Mouse (Mus musculus): Measurements from ENCODE around the gene Tusc2.

Gene Tusc2

DNA sequence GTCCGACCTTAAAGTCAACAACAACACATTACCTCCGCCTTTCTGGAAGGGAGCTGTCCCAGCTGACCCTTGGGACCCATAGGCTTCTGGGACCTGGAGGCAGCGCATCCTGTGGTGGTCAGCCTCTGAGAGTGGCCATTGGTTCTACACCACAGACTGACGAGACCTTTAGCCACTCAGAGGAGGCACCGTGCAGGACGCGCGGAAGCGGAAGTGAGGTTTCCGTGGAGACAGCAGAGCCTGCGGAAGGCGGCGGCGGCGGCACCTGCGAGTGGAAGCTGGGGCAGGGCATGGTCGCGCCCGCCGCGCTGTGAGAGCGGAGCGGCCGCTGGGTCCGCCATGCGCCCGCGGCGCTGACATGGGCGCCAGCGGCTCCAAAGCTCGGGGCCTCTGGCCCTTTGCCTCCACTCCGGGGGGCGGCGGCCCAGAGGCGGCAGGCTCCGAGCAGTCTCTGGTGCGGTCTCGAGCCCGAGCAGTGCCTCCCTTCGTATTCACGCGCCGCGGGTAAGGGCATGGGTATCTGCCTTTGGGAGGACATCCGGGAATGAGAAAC is at the start of gene Tusc2:
Gene Tusc2 (plus strand): TSS at position 227 of the 553 bp plus-strand sequence.
- peak; percentile 96 for DNase-seq (ENCODE audit: low spot score)

DNA sequence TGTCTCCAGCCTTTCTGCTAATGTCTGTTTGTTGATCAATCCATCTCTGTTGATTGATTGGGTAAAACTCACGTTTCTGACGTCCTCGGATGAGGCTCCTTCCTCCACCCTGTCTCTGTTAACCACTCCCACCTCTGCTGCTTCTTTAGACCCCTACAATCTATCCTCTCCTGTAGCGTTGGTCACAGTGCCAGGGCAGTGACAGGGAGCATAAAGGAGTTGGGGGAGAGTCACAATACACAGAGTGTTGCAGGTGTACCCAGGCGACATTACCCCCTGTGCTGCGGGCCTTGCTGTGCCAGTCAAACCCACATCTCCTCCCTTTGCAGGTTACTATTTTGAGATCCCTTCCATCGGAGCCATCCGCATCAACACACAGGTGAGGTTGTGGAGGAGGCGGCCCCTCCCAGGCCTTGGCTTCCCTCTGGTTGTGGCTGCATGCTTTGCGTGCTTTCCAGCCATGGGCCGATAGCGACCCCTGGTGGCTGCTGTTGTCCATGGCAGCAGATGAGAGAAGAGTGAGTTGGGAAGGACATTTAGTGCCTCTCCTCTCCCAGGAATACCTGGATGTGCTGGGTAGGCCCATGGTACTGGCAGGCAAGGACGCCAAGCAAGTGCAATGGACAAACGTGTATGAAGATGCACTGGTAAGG is 48.6 kb upstream of the Tusc2 start:
- DNase-seq (ENCODE audit: low spot score) = peak; percentile 90

DNA sequence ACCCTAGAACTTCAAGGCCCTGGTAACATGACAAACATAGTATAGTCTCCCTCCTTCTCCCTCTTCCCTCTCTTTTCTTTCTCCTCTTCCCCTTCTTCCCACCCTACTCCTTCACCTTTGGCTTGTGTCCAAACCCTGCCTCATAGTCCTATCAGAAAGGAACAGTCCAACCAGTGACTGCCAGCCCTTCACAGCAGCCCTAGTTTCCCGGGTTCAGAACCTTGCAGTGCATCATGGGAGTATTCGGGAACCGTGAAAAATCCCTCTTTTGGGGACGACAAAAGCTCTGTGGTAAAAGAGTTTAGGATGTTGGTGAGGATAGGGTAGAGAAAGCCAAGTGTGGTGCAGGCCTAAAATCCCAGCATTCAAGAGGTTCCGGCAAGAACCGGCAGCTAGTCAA is 42.7 kb upstream of the Tusc2 start:
- no peak for DNase-seq (ENCODE audit: low spot score)

DNA sequence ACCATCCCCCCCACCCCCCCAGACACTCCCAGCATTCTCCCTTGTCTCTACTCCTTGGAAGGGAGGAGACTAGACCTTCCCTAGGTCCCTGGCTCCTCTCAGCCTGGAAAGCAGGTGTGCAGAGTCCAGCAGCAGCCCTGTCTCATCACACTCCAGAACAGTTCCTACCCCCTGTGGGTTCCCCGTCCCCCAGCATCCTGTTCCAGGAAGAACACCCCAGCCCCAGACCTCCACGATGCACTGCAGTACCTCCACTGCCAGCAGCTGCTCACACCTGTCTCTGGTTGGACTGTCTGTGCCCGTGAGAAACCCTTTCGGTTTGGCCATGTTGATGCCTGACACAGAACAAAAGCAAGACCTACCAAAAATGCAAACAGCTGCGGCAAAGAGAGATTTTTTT is 41.9 kb upstream of the Tusc2 start:
- DNase-seq (ENCODE audit: low spot score) = no peak

DNA sequence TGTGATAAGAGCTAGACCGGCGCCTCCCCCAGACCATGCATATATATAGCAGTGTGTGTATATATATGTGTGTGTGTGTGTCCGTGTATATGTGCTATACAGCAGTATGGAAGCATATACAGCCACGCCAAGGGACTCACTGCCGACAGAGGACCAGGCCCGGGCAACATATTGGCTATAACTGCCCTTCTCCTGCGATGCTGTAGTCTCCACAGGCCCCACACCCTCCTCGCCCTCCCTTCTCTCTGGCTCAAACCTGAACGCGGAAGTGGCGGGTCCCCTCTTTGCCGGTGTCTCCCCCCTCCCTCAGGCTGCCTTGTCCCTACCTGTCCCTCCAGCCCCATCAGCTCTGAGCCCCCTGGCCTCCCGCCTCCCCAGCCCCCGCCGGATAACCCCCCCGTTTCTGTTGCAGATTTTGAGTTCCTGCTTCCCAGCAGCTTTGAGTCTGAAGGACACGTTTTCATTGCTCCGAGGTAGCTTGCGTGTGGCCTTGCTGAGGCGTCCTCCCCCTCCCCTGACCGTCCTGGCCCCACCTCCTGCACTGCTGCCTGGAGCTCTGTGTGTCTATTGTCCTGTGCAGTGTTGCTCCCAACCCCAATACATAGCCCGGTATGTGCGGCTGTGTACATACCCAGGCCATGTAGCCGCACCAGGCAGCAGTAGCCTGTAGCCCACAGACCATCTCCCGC is 41.2 kb upstream of the Tusc2 start:
- no peak for DNase-seq (ENCODE audit: low spot score)

DNA sequence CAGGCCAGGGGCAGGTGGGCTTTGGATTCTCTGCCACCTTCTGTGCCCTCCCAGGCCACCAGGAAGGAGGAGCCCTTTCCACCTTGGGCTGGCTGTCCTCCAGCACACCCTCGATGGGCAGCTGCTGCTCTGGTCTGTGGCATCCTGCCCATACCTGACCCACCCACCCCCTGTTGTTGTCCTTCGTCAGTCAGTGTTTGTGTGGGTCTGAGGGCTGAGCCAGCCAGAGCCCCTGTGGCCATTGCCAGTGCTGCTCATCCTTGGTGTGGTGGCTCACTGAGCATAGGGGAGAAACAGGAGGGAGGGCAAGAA is 40.7 kb upstream of the Tusc2 start:
- no peak for DNase-seq (ENCODE audit: low spot score)

DNA sequence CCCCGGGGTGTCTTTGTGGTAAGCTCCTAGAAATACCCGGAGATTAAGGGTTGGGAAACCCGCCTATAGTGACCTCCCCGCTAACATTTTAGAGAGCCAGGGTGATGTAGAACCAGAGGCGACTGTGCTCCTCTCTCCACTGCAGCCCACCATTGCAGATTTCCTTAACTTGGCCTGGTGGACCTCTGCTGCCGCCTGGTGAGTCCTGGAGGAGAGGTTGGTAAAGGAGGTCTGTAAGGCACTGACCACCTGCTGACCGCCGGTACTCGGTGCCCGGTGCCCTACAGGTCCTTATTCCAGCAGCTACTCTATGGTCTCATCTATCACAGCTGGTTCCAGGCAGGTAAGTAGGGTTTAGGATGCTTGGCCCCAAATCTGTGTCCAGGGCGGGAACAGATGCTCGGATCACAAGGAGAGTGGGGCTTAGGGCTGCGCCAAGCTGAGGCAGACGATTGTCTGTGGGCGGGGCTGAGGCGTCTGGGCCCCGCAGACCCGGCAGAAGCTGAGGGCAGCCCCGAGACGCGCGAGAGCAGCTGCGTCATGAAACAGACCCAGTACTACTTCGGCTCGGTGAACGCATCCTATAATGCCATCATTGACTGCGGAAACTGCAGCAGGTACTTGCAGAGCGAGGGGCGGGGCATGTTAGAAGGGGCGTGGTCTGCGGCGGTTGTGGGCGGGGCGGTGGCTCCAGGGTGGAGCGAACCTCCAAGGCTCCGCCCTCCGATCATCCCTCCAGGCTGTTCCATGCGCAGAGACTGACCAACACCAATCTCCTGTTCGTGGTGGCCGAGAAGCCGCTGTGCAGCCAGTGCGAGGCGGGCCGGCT is 36.6 kb upstream of the Tusc2 start:
- DNase-seq (ENCODE audit: low spot score) = peak; percentile 85

DNA sequence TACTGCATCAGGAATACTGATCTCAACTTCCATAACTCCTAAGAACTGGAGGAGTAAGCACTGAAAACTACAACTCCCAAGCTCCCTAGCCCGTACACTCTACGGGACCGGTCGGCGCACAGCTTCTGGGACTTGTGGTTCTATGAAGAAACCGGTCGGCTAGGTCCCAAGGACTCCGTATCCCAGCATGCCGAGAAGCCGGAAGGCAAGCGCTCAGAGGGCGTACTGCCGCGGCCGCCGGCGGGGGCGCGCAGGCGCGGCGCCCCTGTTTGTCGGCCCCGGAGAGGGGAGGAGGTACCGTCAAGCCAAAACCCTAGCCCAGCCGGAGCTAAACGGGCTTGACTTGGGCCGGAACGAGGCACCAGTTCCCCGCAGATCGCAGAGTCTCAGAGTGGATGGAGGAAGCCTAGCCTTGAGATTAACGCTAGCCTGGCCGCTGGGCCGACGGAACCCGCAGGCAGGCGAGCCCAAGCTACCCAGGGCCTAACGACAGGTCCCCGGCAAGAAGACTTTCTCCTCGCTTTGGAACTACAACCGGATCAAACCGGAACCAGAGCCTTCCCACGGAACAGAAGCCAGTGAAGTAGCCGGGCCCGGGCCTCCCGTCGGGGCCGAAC is 29.2 kb upstream of the Tusc2 start, which contains the start of gene Tmem115:
Gene Tmem115 (plus strand): TSS at position 155 of the 617 bp plus-strand sequence.
- peak; percentile 98 for DNase-seq (ENCODE audit: low spot score)

DNA sequence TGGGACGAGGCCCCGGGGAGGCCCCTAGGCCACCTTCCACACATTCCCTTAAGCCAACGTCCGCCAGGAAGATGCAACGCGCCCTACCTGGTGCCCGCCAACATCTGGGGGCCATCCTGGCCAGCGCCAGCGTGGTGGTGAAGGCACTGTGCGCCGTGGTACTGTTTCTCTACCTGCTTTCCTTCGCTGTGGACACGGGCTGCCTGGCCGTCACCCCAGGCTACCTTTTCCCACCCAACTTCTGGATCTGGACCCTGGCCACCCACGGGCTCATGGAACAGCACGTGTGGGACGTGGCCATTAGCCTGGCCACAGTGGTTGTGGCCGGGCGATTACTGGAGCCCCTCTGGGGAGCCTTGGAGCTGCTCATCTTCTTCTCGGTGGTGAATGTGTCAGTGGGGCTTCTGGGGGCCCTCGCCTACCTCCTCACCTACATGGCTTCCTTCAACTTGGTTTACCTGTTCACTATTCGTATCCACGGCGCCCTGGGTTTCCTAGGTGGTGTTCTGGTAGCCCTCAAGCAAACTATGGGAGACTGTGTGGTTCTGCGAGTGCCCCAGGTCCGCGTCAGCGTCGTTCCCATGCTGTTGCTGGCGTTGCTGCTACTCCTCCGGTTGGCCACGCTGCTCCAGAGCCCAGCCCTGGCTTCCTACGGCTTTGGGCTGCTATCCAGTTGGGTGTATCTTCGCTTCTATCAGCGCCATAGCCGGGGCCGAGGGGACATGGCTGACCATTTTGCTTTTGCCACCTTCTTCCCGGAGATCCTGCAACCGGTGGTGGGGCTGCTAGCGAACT is 28.4 kb upstream of the Tusc2 start:
- DNase-seq (ENCODE audit: low spot score) = peak; percentile 46

DNA sequence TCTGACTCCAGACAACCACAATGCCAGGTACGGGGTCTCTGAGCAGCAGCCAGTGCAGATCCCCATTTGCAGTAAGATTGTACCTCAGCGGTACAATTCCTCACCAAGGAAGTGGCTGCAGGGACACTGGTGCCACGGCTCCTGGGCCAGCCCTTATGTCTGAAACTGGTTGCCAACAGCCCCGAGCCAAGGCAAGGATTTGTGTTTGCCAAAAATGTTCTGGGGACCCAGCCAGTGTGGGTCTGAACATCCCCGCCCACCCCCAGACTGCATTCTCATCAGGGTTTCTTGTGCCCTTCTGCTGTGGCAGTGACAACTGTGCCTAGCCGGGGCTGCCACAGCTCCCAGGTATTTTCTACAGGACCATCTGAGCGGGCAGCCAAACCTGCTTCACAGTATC is 24.8 kb upstream of the Tusc2 start:
- DNase-seq (ENCODE audit: low spot score) = no peak

DNA sequence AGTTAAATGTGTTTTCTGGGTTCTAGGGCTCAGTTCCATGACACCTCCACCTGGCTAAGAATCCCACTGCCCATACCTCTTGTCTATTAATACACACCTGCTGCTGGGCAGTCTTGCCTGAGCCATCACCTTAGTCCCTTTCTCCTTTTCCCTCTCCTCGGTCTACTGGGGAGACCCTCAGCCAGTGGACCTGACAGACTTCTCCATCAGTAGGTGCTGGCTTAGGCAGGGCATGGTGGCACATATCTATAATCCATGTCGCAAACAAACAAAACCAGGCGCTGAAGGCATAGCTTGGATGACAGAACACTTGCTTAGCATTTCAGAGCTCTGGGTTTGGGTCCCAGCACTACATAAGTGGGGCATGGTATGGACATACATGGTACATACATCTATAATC is 24.3 kb upstream of the Tusc2 start:
- no peak for DNase-seq (ENCODE audit: low spot score)

DNA sequence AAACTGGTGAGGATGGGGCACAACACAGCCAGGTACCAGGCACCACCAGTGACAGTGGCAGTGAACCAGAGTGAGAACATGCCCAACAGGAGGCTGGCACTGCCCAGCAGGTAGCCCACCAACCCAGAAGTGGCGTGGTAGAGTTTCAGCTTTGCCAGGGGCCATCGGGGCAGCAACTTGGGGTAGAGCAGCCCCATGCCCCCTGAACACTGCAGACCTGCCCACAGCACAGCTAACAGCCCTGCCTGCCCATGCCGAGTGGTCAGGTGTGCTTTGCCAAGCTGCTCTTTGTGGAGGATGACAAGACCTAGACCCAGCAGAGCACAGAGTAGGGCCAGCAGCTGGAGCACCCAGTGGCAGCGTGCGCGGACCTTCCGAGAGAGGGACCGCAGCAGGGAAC is 23.1 kb upstream of the Tusc2 start:
- DNase-seq (ENCODE audit: low spot score) = no peak

DNA sequence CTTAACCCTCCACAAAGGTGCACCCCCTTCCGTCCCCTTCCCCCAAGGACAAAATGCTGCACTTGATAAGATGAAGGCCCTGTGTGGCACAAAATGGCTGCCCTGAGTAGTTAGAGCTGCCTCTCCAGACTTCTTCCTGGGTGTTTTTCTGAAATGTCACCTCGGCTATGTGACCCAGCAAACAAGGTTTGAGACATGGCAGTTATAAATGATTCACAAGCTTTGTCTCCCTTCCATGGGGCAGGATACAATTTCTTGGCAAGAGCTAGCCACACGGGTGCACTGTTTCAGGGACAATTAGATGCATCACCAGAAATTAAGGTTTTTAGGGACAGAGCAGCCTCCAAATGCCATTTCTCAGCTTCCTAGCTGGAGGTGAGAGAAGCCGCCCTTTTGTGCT is 22.6 kb upstream of the Tusc2 start:
- DNase-seq (ENCODE audit: low spot score) = no peak

DNA sequence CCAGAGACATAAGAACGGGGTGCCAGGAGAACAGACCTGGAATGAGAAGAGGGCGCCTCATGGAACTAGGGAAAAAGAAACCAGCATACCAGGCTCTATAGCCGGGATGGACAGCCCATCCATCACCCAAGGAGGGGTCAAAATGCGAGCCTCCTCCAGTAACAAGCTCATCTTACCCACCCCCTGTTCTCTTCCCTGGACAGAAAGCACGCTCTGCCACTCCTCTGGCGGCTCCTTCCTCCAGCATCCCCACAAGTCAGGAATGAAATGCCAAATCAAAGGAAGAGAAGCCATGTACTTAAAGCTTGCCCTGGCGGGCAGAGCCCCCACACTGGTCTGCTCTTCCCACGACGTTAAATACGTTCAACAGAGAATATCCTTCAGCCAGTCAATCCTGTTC is 22.1 kb upstream of the Tusc2 start:
- DNase-seq (ENCODE audit: low spot score) = no peak

DNA sequence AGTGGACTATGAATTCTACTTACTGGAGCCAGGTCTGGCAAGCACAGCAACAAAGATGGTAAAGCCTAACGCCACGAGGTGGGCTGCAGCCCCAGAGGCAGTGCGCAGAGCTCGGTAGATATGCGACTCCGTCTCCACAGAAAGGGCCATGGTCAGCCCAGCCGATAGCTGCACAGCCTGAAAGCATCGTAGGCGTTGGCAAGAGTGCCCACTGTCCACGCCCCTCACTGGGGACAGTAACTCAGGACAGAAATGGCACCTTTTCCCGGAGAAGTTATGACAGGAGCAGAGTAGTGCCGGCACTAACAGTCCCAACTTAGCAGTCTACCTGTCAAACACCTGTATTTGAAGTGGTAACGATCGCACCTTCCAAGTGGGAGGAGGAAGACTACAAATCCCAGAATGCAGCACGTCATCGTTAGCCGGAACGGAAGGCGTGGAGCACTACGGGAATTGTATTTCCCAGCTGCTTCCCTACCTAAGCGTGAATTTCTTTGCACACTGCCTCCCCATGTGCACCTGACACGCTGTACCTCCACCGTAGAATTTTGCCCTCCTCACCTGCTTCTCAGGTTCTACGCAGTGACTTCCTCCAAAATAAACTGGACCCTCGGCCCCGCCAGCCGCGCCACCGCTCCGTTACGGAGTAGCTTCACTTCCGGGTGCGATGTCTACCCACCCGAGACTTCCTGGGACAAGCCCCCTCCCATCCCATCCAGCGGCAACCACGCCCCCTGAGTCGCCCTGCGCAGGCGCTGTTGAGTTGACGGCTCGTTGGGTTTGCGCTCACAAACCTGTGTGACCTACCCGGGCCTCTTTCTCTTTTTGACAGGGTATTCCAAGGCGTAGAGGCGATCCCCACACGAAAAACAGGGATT is 21.3 kb upstream of the Tusc2 start, which contains the start of the genes Cyb561d2 and Nprl2:
Gene Cyb561d2 (minus strand): TSS at position 720 of the 878 bp plus-strand sequence.
Gene Nprl2 (plus strand): TSS at position 753 of the 878 bp plus-strand sequence.
- DNase-seq (ENCODE audit: low spot score) = peak; percentile 96

DNA sequence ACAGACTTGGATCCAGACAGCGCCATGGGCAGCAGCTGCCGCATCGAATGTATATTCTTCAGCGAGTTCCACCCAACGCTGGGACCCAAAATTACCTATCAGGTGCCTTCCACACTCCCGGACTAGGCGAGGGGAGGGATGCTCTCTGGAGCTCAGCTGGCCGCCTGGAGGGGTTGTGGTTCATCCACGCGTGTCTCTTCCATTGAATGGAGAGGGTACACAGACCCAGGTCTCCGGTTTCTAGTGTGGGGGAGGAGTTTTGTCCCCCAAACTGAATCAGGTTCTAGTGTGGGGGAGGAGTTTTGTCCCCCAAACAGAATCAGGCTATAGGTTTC is 20.7 kb upstream of the Tusc2 start:
- no peak for DNase-seq (ENCODE audit: low spot score)

DNA sequence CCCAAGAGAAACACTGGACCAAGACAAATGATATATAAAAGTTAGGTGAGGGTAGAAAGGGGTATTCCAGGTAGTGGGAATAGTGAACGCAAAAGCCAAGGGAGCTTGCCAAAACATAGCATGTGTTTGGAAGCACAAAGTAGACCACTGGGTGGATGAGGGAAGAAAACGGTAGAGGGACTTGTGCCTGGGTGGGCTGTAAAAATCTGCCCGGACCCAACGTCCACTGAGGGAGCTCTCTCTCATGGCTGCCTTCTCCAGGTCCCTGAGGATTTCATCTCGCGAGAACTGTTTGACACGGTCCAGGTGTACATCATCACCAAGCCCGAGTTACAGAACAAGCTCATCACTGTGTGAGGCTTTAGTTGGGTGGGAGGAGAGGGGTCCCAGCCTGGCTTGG is 20.3 kb upstream of the Tusc2 start:
- no peak for DNase-seq (ENCODE audit: low spot score)

DNA sequence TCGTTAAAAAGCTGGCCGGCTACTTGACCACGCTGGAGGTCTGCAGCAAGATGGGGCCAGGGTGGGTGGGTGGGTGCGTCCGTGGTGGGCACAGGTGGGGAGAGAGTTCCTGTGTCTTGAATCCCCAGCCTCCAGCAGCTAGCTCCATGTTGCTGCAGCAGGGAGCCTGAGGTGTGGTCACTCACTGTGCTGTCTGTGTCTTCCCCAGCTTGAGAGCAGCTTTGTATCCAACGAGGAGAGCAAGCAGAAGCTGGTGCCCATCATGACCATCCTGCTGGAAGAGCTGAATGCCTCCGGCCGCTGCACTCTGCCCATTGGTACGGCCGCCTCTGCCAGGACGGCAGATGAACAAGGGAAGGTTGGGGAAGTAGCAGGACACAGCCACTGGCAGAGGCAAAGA is 19.8 kb upstream of the Tusc2 start:
- no peak for DNase-seq (ENCODE audit: low spot score)

DNA sequence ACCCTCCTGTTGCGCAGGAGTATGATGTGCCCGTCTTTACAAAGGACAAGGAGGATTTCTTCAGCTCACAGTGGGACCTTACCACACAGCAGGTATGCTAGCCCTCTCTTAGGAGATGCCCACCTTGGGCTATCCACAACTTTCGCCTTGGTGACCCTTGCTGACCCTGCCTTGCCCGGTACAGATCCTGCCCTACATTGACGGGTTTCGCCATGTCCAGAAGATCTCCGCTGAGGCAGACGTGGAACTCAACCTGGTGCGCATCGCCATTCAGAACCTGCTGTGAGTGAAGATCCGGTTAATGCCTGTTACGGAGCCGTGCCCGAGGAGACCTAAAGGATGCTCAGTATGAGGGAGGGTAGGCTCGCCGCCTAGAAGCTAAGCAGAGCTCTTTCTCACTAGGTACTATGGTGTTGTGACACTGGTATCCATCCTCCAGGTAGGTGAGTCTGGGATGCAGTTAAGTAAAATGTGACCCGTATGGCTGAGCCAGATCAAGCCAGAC is 18.8 kb upstream of the Tusc2 start:
- DNase-seq (ENCODE audit: low spot score) = no peak

DNA sequence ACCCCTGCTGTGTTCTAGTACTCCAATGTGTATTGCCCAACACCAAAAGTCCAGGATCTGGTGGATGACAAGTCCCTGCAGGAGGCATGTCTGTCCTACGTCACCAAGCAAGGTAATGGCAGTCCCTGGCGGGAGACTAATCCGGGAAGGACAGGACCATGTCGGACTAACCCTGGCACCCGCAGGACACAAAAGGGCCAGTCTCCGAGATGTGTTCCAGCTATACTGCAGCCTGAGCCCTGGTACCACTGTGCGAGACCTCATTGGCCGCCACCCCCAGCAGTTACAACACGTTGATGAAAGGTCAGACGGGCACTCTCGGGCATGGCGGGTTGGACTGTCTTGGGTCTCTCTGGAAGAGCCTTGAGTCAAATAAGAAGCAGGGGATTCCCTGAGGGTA is 18.3 kb upstream of the Tusc2 start:
- no peak for DNase-seq (ENCODE audit: low spot score)
